ENCODE assay signal across 10 mouse cellular contexts in genomic region chr4:154637468-154638319, GRCm38 (mm10). TPM values are rescaled to one million over a fixed set of nuclear protein-coding genes. Genes with fewer than 3 reads are reported as not detected.
A peak's percentile ranks its signal among the peaks of the same experiment; 100 is the strongest.
DNase-seq lines count a peak whose midpoint lies in the region; ATAC-seq lines count a peak whose summit lies in the region.
"Had no signal": no experiment of that assay in that cellular context is flagged by ENCODE, and none has a peak within 500 bp of the region (broad histone marks: within the 10 kb centered on the region; RNA-seq: fewer than 3 reads in every experiment).

No protein-coding gene starts in this region.

- ATAC-seq in kidney, embryonic 14.5 days (ENCODE audit: low FRiP score, low TSS enrichment) = no peak
- no peak for ATAC-seq in forebrain, embryonic 15.5 days (replicated peaks)
- no peak for ATAC-seq in limb, embryonic 12.5 days (ENCODE audit: insufficient number of reproducible peaks, insufficient read depth, low FRiP score, low TSS enrichment, low read depth)
- ATAC-seq in neural tube, embryonic 14.5 days (ENCODE audit: low read depth) = no peak
- no peak for ATAC-seq in granulocyte monocyte progenitor cell, adult 5-6 weeks (replicated peaks; ENCODE audit: poor library complexity, severe bottlenecking)

- under 1% methylated on average over 62 of the region's 73 CpGs for WGBS in kidney, embryonic 14.5 days
- under 1% methylated on average over 61 of the region's 73 CpGs for WGBS in forebrain, embryonic 15.5 days
- under 1% methylated on average over 60 of the region's 73 CpGs for WGBS in limb, embryonic 12.5 days
- 1% methylated on average over 52 of the region's 73 CpGs for WGBS in neural tube, embryonic 14.5 days

- H3K27ac ChIP-seq in kidney, embryonic 14.5 days (ENCODE audit: low read depth, low read length) = peak overlapping the region; percentile 86
- H3K27ac ChIP-seq in forebrain, embryonic 15.5 days (replicated peaks) = peak overlapping the region; percentile 90
- H3K27ac ChIP-seq in limb, embryonic 12.5 days = peak overlapping the region; percentile 100
- H3K27ac ChIP-seq in neural tube, embryonic 14.5 days (ENCODE audit: low read depth, low read length) = peak overlapping the region; percentile 34; the same call in 1 of the 2 replicates

- no peaks in the 10 kb centered on the region for H3K36me3 ChIP-seq in kidney, embryonic 14.5 days (ENCODE audit: control insufficient read depth, insufficient read depth, low read length)
- H3K36me3 ChIP-seq in forebrain, embryonic 15.5 days = no peaks in the 10 kb centered on the region
- H3K36me3 ChIP-seq in limb, embryonic 12.5 days = peaks cover 6% of the 10 kb centered on the region; the same call in 1 of the 2 replicates
- H3K36me3 ChIP-seq in neural tube, embryonic 14.5 days (ENCODE audit: control insufficient read depth, insufficient read depth, low read length) = no peaks in the 10 kb centered on the region

- H3K4me2 ChIP-seq in kidney, embryonic 14.5 days (replicated peaks; ENCODE audit: low read depth, low read length) = peak overlapping the region; percentile 90
- H3K4me2 ChIP-seq in forebrain, embryonic 15.5 days (replicated peaks) = peak overlapping the region; percentile 84
- H3K4me2 ChIP-seq in limb, embryonic 12.5 days = peak overlapping the region; percentile 82
- peak overlapping the region; percentile 50 for H3K4me2 ChIP-seq in neural tube, embryonic 14.5 days (ENCODE audit: low read depth, low read length)

- H3K4me1 ChIP-seq in kidney, embryonic 14.5 days (ENCODE audit: control insufficient read depth, insufficient read depth, low read length) = peaks cover 13% of the 10 kb centered on the region; the same call in 1 of the 2 replicates
- H3K4me1 ChIP-seq in forebrain, embryonic 15.5 days = peaks cover 80% of the 10 kb centered on the region
- H3K4me1 ChIP-seq in limb, embryonic 12.5 days (replicated peaks) = peaks cover 60% of the 10 kb centered on the region
- peaks cover 10% of the 10 kb centered on the region; the same call in 1 of the 2 replicates for H3K4me1 ChIP-seq in neural tube, embryonic 14.5 days (ENCODE audit: control insufficient read depth, insufficient read depth, low read length)

- H3K9ac ChIP-seq in kidney, embryonic 14.5 days (ENCODE audit: low read depth, low read length) = peak overlapping the region; percentile 82
- peak overlapping the region; percentile 62 for H3K9ac ChIP-seq in forebrain, embryonic 15.5 days (replicated peaks)
- H3K9ac ChIP-seq in limb, embryonic 12.5 days (replicated peaks) = peak overlapping the region; percentile 100
- H3K9ac ChIP-seq in neural tube, embryonic 14.5 days (replicated peaks; ENCODE audit: low read depth, low read length) = peak overlapping the region; percentile 50

- DNase-seq in kidney, adult 8-10 months = no peak
- no peak for DNase-seq in adrenal gland, adult 18-20 months (ENCODE audit: low spot score in 2 of 2)
- no peak for DNase-seq in left cerebral cortex, postnatal 4 days
- DNase-seq: cerebellum, postnatal 36 days had no signal

- H3K27me3 ChIP-seq in kidney, embryonic 14.5 days (ENCODE audit: control insufficient read depth, insufficient read depth, low read length) = peaks cover 98% of the 10 kb centered on the region
- H3K27me3 ChIP-seq in forebrain, embryonic 15.5 days = peaks cover 36% of the 10 kb centered on the region
- peaks cover 39% of the 10 kb centered on the region for H3K27me3 ChIP-seq in limb, embryonic 12.5 days
- peaks cover 44% of the 10 kb centered on the region for H3K27me3 ChIP-seq in neural tube, embryonic 14.5 days (ENCODE audit: control insufficient read depth, insufficient read depth, low read length)

- intact Hi-C loops in left cerebral cortex, postnatal 4 days (cut with DNase I) = loop anchor here (5.0 kb wide), 2 partner anchors 80 to 305 kb away; no protein-coding TSS in a partner anchor

- H3K4me3 ChIP-seq in kidney, embryonic 14.5 days (ENCODE audit: low read length) = peak overlapping the region; percentile 65
- H3K4me3 ChIP-seq in forebrain, embryonic 15.5 days = peak overlapping the region; percentile 54
- peak overlapping the region; percentile 93 for H3K4me3 ChIP-seq in limb, embryonic 12.5 days (replicated peaks)
- peak overlapping the region; percentile 36 for H3K4me3 ChIP-seq in neural tube, embryonic 14.5 days (ENCODE audit: low read depth, low read length)

- H3K9me3 ChIP-seq in kidney, embryonic 14.5 days (ENCODE audit: control insufficient read depth, low read length) = no peaks in the 10 kb centered on the region
- H3K9me3 ChIP-seq in forebrain, embryonic 15.5 days = no peaks in the 10 kb centered on the region
- H3K9me3 ChIP-seq in limb, embryonic 12.5 days = no peaks in the 10 kb centered on the region
- H3K9me3 ChIP-seq in neural tube, embryonic 14.5 days (ENCODE audit: control insufficient read depth, low read length) = no peaks in the 10 kb centered on the region
- H3K9me3 ChIP-seq: megakaryocyte, embryonic 14.5 days had no signal

RNA-seq across cellular contexts. Expression of gene Prdm16, which starts 1.0 kb away (rescaled TPM):
- 13.5 and 25.4 TPM in 2 replicates for polyA plus RNA-seq in kidney, embryonic 14.5 days (2014; fragmentation: Nextera tagmentation; extraction: Ambion mirVana)
- polyA plus RNA-seq in forebrain, embryonic 15.5 days (2015; fragmentation: Nextera tagmentation; extraction: Ambion mirVana) = 32.7 and 33.5 TPM in 2 replicates
- 97.9 and 115 TPM in 2 replicates for polyA plus RNA-seq in limb, embryonic 12.5 days (2016; fragmentation: Nextera tagmentation; extraction: Ambion mirVana)
- 4.6 and 5.7 TPM in 2 replicates for polyA plus RNA-seq in neural tube, embryonic 14.5 days (2014; fragmentation: Nextera tagmentation; extraction: Ambion mirVana)
- 2.5 and 3.7 TPM in 2 replicates for total RNA-seq in granulocyte monocyte progenitor cell, adult 5-6 weeks (2014; fragmentation: Nextera tagmentation)
- total RNA-seq in granulocyte monocyte progenitor cell, adult 5-6 weeks (2017) = 1.4 and 3.1 TPM in 2 replicates
- 1 to 10 TPM; 4.3 to 7.6 TPM for total RNA-seq in adrenal gland, adult 18-20 months (2021)
- total RNA-seq in left cerebral cortex, postnatal 4 days (2021) = 1 to 10 TPM; 9.1 to 9.9 TPM

RNA-seq across cellular contexts. Expression of gene Actrt2, which starts 30.0 kb away (rescaled TPM):
- polyA plus RNA-seq in kidney, embryonic 14.5 days (2014; fragmentation: Nextera tagmentation; extraction: Ambion mirVana) = not detected in 2 replicates
- not detected in 2 replicates for polyA plus RNA-seq in forebrain, embryonic 15.5 days (2015; fragmentation: Nextera tagmentation; extraction: Ambion mirVana)
- polyA plus RNA-seq in limb, embryonic 12.5 days (2016; fragmentation: Nextera tagmentation; extraction: Ambion mirVana) = not detected in 2 replicates
- not detected in 2 replicates for polyA plus RNA-seq in neural tube, embryonic 14.5 days (2014; fragmentation: Nextera tagmentation; extraction: Ambion mirVana)
- not detected in 2 replicates for total RNA-seq in granulocyte monocyte progenitor cell, adult 5-6 weeks (2014; fragmentation: Nextera tagmentation)
- total RNA-seq in granulocyte monocyte progenitor cell, adult 5-6 weeks (2017) = not detected in 2 replicates
- not detected for total RNA-seq in adrenal gland, adult 18-20 months (2021)
- not detected for total RNA-seq in left cerebral cortex, postnatal 4 days (2021)

Comparison
In these comparisons a context has a peak if more than half of its experiments do, and no peak if none do; other contexts are left out.
1. H3K27ac ChIP-seq: peak in every context shown above with its lines; median percentile 100 in limb, embryonic 12.5 days; 90 in forebrain, embryonic 15.5 days; 86 in kidney, embryonic 14.5 days; 34 in neural tube, embryonic 14.5 days.
2. H3K4me3 ChIP-seq: peak in every context shown above with its lines; median percentile 93 in limb, embryonic 12.5 days; 65 in kidney, embryonic 14.5 days; 54 in forebrain, embryonic 15.5 days; 36 in neural tube, embryonic 14.5 days.
3. H3K9ac ChIP-seq: peak in every context shown above with its lines; median percentile 100 in limb, embryonic 12.5 days; 82 in kidney, embryonic 14.5 days; 62 in forebrain, embryonic 15.5 days; 50 in neural tube, embryonic 14.5 days.